Mouse (Mus musculus): Measurements from ENCODE around the gene Polr2i.
"Not testable (repeated sequence)": the region's sequence is repeated elsewhere in the genome, so short reads cannot be mapped to it uniquely, and the experiment has no call there.

Gene Polr2i

GRCm38 (mm10) chr7:30231669-30232454 lies at the start of gene Polr2i, which contains the start of gene Tbcb:
Gene Polr2i (plus strand): TSS chr7:30231948.
Gene Tbcb (minus strand): TSS chr7:30232272.
- peak; percentile 97 for DNase-seq (ENCODE audit: low spot score)

- DNase-seq (ENCODE audit: low spot score), result not testable (repeated sequence)
Observed at GRCm38 (mm10) chr7:30183189-30183588, 48.6 kb upstream of the Polr2i start.

GRCm38 (mm10) chr7:30183879-30184289 lies 47.9 kb upstream of the Polr2i start, which contains the start of gene Cox7a1:
Gene Cox7a1 (plus strand): TSS chr7:30184144.
- peak; percentile 89 for DNase-seq (ENCODE audit: low spot score)

GRCm38 (mm10) chr7:30184641-30185348 lies 47.0 kb upstream of the Polr2i start:
- DNase-seq (ENCODE audit: low spot score), result no peak

GRCm38 (mm10) chr7:30188344-30189115 lies 43.2 kb upstream of the Polr2i start:
- no peak for DNase-seq (ENCODE audit: low spot score)

GRCm38 (mm10) chr7:30189116-30189491 lies 42.6 kb upstream of the Polr2i start:
- DNase-seq (ENCODE audit: low spot score), result no peak

- no peak for DNase-seq (ENCODE audit: low spot score)
Observed at GRCm38 (mm10) chr7:30192088-30192487, 39.7 kb upstream of the Polr2i start.

- DNase-seq (ENCODE audit: low spot score), result no peak
Observed at GRCm38 (mm10) chr7:30193013-30193412, 38.7 kb upstream of the Polr2i start.

- peak; percentile 78 for DNase-seq (ENCODE audit: low spot score)
Observed at GRCm38 (mm10) chr7:30193581-30194100, 38.1 kb upstream of the Polr2i start.

- DNase-seq (ENCODE audit: low spot score), result peak; percentile 40
Observed at GRCm38 (mm10) chr7:30194101-30194831, 37.5 kb upstream of the Polr2i start.

- peak; percentile 97 for DNase-seq (ENCODE audit: low spot score)
Observed at GRCm38 (mm10) chr7:30194884-30195283, 36.9 kb upstream of the Polr2i start.

GRCm38 (mm10) chr7:30195461-30195860 lies 36.3 kb upstream of the Polr2i start:
- no peak for DNase-seq (ENCODE audit: low spot score)

- DNase-seq (ENCODE audit: low spot score), result no peak
Observed at GRCm38 (mm10) chr7:30196171-30196570, 35.6 kb upstream of the Polr2i start.

GRCm38 (mm10) chr7:30197592-30198129 lies 34.1 kb upstream of the Polr2i start:
- no peak for DNase-seq (ENCODE audit: low spot score)

GRCm38 (mm10) chr7:30198481-30198971 lies 33.2 kb upstream of the Polr2i start, which contains the start of gene Capns1:
Gene Capns1 (minus strand): TSS chr7:30198811.
- peak; percentile 90 for DNase-seq (ENCODE audit: low spot score)

- DNase-seq (ENCODE audit: low spot score), result no peak
Observed at GRCm38 (mm10) chr7:30199498-30200139, 32.1 kb upstream of the Polr2i start.

GRCm38 (mm10) chr7:30200200-30200599 lies 31.5 kb upstream of the Polr2i start:
- no peak for DNase-seq (ENCODE audit: low spot score)

GRCm38 (mm10) chr7:30200661-30201060 lies 31.1 kb upstream of the Polr2i start:
- DNase-seq (ENCODE audit: low spot score), result not testable (repeated sequence)

- DNase-seq (ENCODE audit: low spot score), result no peak
Observed at GRCm38 (mm10) chr7:30202895-30203690, 28.7 kb upstream of the Polr2i start.
